Mouse (Mus musculus) central nervous system, embryonic 11.5 days (tissue): ENCODE results near the gene Sync. TPM values are rescaled to one million over a fixed set of nuclear protein-coding genes. Genes with fewer than 3 reads are reported as not detected.

Source experiments
- polyA plus RNA-seq: library from polyadenylated mRNA; depleted of rRNA; stranded (reverse); fragments of >200 nt; gene quantifications from 2 replicates; pipeline ENCODE4 v1.2.3, GENCODE M21; 2012; rRNA removed

Sync gene
- polyA plus RNA-seq, result 0.55 and 0.98 TPM in 2 replicates

GRCm38 (mm10) chr4:129287472-129287981 lies at the start of gene Sync:
Gene Sync, plus strand, starts transcription at chr4:129287617.

DNA sequence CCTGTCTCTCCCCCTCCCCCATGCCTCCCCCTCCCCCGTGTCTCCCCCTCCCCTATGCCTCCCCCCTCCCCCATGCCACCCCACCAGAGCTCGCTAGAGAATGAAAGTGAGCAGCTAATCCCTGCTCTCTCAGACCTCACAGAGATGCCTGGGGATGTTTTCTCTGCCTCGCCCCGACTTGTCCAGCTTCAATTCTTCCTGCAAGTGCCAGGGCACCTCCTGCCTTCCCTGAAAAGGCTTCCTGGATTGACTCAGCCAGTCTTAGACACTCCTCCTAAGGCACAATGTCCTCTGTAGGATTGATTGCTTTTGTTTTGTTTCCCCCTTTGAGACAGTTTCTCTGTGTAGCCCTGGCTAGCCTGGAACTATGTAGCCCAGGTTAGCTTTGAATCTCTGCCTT lies 26.2 kb upstream of the Sync start, which contains the start of gene C77080:
Gene C77080, minus strand, starts transcription at position 209 of the 400 bp plus-strand sequence.

DNA sequence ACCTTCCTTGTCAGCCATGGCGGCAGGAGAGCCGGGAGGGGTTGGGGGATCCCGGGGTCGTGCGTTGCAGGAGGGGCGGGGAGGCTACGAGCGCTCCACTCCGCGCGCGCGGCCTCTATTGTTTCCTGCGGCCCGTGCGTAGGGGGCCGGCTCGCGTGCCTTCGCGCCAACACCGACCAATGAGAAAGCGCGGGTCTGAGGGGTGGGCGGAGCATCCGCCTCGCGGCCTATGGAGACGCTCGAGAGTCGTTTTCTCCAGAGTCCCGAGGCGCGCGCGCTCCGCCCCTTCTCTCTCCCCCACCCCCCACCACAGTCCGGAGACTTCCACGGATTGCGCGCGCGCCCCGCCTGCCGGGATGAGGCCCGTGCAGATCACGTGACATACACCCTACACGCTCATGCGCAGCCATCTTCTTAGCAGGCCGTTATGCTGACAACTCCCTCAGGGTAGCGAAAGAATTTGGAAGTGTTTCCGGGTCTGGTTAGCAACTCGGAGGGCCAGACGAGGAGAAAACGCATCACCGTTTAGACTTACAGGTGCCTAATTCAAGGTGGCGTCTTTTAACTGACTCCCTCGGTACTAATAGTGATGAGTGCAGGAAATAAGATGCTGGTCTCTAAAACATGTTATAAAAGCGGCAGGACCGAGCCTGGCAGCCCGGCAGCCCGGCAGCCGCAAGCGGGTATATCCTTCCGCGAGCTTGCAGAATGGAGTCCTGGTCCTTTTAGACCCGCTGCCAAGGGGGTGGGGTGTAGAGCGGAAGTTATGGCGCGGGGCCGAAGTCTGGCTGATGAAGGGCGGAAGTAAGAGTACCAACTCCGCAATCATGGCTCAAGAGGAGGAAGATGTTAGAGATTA lies 48.0 kb downstream of the Sync start, which contains the start of the genes Rbbp4 and Zbtb8os:
Gene Rbbp4, minus strand, starts transcription at position 155 of the 859 bp plus-strand sequence.
Gene Zbtb8os, plus strand, starts transcription at position 480 of the 859 bp plus-strand sequence.

Other genes starting within 250 kb of the Sync start
- 25.5 and 30.5 TPM in 2 replicates for gene Rnf19b, start 229.3 kb upstream of the Sync start, polyA plus RNA-seq
- 1.0 and 2.0 TPM in 2 replicates for gene Tmem54, start 182.1 kb upstream of the Sync start, polyA plus RNA-seq
- 6.5 and 7.7 TPM in 2 replicates for gene Hpca, start 165.6 kb upstream of the Sync start, polyA plus RNA-seq
- 1.4 and 10.3 TPM in 2 replicates for gene Fndc5, start 150.6 kb upstream of the Sync start, polyA plus RNA-seq
- gene S100pbp, start 97.9 kb upstream of the Sync start, polyA plus RNA-seq, result 31.1 and 49.6 TPM in 2 replicates
- gene Yars, start 97.9 kb upstream of the Sync start, polyA plus RNA-seq, result 58.1 and 81.0 TPM in 2 replicates
- gene C77080, start 26.2 kb upstream of the Sync start, polyA plus RNA-seq, result 6.8 and 8.1 TPM in 2 replicates
- 203 and 212 TPM in 2 replicates for gene Rbbp4, start 47.8 kb downstream of the Sync start, polyA plus RNA-seq
- gene Zbtb8os, start 48.1 kb downstream of the Sync start, polyA plus RNA-seq, result 48.8 and 55.3 TPM in 2 replicates
- 8.9 and 10.6 TPM in 2 replicates for gene Zbtb8a, start 90.5 kb downstream of the Sync start, polyA plus RNA-seq
- 1.3 and 1.8 TPM in 2 replicates for gene Zbtb8b, start 153.2 kb downstream of the Sync start, polyA plus RNA-seq
- 22.8 and 26.0 TPM in 2 replicates for gene Bsdc1, start 174.0 kb downstream of the Sync start, polyA plus RNA-seq
- gene Tssk3, start 203.4 kb downstream of the Sync start, polyA plus RNA-seq, result not detected in 2 replicates
- gene Fam229a, start 203.6 kb downstream of the Sync start, polyA plus RNA-seq, result 0.17 TPM in 1 of 2 replicates, not detected in the other
- gene Marcksl1, start 226.0 kb downstream of the Sync start, polyA plus RNA-seq, result 1,168 and 1,436 TPM in 2 replicates